Mouse (Mus musculus) CH12.LX (cell line): Measurements from ENCODE around the gene Wsb2. TPM values are rescaled to one million over a fixed set of nuclear protein-coding genes. Genes with fewer than 3 reads are reported as not detected.

Source experiments
- DNase-seq: peaks from one replicate; pipeline ENCODE4 v3.0.0-alpha.2; 2013; ENCODE audit errors: extremely low read depth
- H3K27ac ChIP-seq: 2 replicates; pipeline ENCODE4 v1.5.1; 2012; ENCODE audit warnings: low read depth, mild to moderate bottlenecking, control low read depth, moderate library complexity; ENCODE audit not compliant: insufficient read depth
- H3K27me3 ChIP-seq: replicated peaks from 2 replicates; pipeline ENCODE3; 2012; ENCODE audit warnings: inconsistent platforms
- H3K36me3 ChIP-seq, 2 experiments: replicated peaks in 1 of 2; 2 replicates each; pipeline versions ENCODE3 to v1.6.1; 2012; ENCODE audit warnings: inconsistent platforms in 1 of 2, low read length in 1 of 2, mild to moderate bottlenecking in 1 of 2, mixed read lengths in 1 of 2, moderate library complexity in 1 of 2; ENCODE audit not compliant: control insufficient read depth in 1 of 2, insufficient read depth in 1 of 2
- H3K4me1 ChIP-seq, 2 experiments: 2 replicates each; pipeline ENCODE4 v1.6.1; 2012; ENCODE audit warnings: inconsistent platforms in 1 of 2, moderate library complexity in 1 of 2; ENCODE audit not compliant: insufficient read depth in 2 of 2, control insufficient read depth in 1 of 2
- H3K4me2 ChIP-seq: 2 replicates; pipeline ENCODE4 v1.6.1; 2012; ENCODE audit warnings: low read depth, mild to moderate bottlenecking, control low read depth; ENCODE audit not compliant: poor library complexity, insufficient read depth, severe bottlenecking
- H3K4me3 ChIP-seq, 3 experiments: fragments of 150-350 bp in 1 of 3; sonication (generic) in 1 of 3; replicated peaks in 1 of 3; 2 replicates each; pipeline versions ENCODE3 to v1.5.1; 2011 to 2012; ENCODE audit warnings: low read depth in 2 of 3, low read length in 2 of 3, mild to moderate bottlenecking in 2 of 3, moderate library complexity in 2 of 3, control low read depth in 1 of 3, improper control_type of control experiment in 1 of 3, inconsistent platforms in 1 of 3, mixed read lengths in 1 of 3; ENCODE audit not compliant: poor library complexity in 1 of 3
- H3K79me2 ChIP-seq: replicated peaks from 2 replicates; pipeline ENCODE4 v1.6.1; 2012; ENCODE audit warnings: mild to moderate bottlenecking, moderate library complexity; ENCODE audit not compliant: control insufficient read depth, poor library complexity, insufficient read depth, severe bottlenecking; ENCODE audit errors: extremely low read depth
- H3K9ac ChIP-seq: 2 replicates; pipeline ENCODE4 v1.6.1; 2012; ENCODE audit warnings: low read depth, mild to moderate bottlenecking, control low read depth, moderate library complexity; ENCODE audit not compliant: insufficient read depth
- H3K9me3 ChIP-seq: replicated peaks from 2 replicates; pipeline ENCODE3; 2012; ENCODE audit warnings: low read length, inconsistent platforms, mixed read lengths
- BHLHE40 ChIP-seq: IDR thresholded peaks from 2 replicates; pipeline ENCODE4 v1.6.1; 2011; ENCODE audit warnings: mild to moderate bottlenecking, low read depth, low read length, improper control_type of control experiment
- CHD2 ChIP-seq: IDR thresholded peaks from 2 replicates; pipeline ENCODE4 v1.6.1; 2011; ENCODE audit warnings: low read length, improper control_type of control experiment
- CTCF ChIP-seq, 2 experiments: IDR thresholded peaks in 1 of 2; conservative IDR thresholded peaks in 1 of 2; 2 replicates each; pipeline ENCODE4 v1.5.1; 2011 to 2012; ENCODE audit warnings: low read depth in 2 of 2, low read length in 2 of 2, improper control_type of control experiment in 1 of 2, inconsistent platforms in 1 of 2, mild to moderate bottlenecking in 1 of 2, moderate library complexity in 1 of 2
- ELF1 ChIP-seq: IDR thresholded peaks from 2 replicates; pipeline ENCODE4 v1.6.1; 2014; ENCODE audit warnings: low read depth, mild to moderate bottlenecking, inconsistent platforms, low read length, improper control_type of control experiment
- EP300 ChIP-seq: IDR thresholded peaks from 2 replicates; pipeline ENCODE4 v1.6.1; 2011; ENCODE audit warnings: low read length, improper control_type of control experiment
- ETS1 ChIP-seq: conservative IDR thresholded peaks from 2 replicates; pipeline ENCODE4 v1.6.1; 2012; ENCODE audit warnings: low read depth, mild to moderate bottlenecking, inconsistent platforms, low read length, improper control_type of control experiment, moderate library complexity
- HCFC1 ChIP-seq: IDR thresholded peaks from 2 replicates; pipeline ENCODE4 v1.6.1; 2012; ENCODE audit warnings: low read depth, mild to moderate bottlenecking, inconsistent platforms, low read length, improper control_type of control experiment
- JUN ChIP-seq: IDR thresholded peaks from 2 replicates; pipeline ENCODE4 v1.6.1; 2011; ENCODE audit warnings: low read depth, mild to moderate bottlenecking, low read length, improper control_type of control experiment, moderate library complexity; ENCODE audit not compliant: insufficient read depth
- MAFK ChIP-seq: IDR thresholded peaks from 2 replicates; pipeline ENCODE4 v1.6.1; 2011; ENCODE audit warnings: low read length, improper control_type of control experiment; ENCODE audit not compliant: insufficient replicate concordance
- MAX ChIP-seq: IDR thresholded peaks from 2 replicates; pipeline ENCODE4 v1.6.1; 2011; ENCODE audit warnings: low read length, improper control_type of control experiment
- MEF2A ChIP-seq: IDR thresholded peaks from 2 replicates; pipeline ENCODE4 v1.6.1; 2014; ENCODE audit warnings: low read depth, mild to moderate bottlenecking, inconsistent platforms, low read length, improper control_type of control experiment, borderline replicate concordance
- MXI1 ChIP-seq: IDR thresholded peaks from 2 replicates; pipeline ENCODE4 v1.6.1; 2011; ENCODE audit warnings: mild to moderate bottlenecking, low read depth, low read length, improper control_type of control experiment
- MYC ChIP-seq: IDR thresholded peaks from 2 replicates; pipeline ENCODE4 v1.6.1; 2011; ENCODE audit warnings: low read depth, mild to moderate bottlenecking, improper control_type of control experiment, low read length
- POLR2A ChIP-seq: IDR thresholded peaks from 2 replicates; pipeline ENCODE4 v1.6.1; 2011; ENCODE audit warnings: low read depth, mild to moderate bottlenecking, improper control_type of control experiment, low read length
- RAD21 ChIP-seq: IDR thresholded peaks from 2 replicates; pipeline ENCODE4 v1.6.1; 2011; ENCODE audit warnings: low read depth, mild to moderate bottlenecking, low read length, improper control_type of control experiment, moderate library complexity
- RCOR1 ChIP-seq: conservative IDR thresholded peaks from 2 replicates; pipeline ENCODE4 v1.6.1; 2012; ENCODE audit warnings: low read depth, mild to moderate bottlenecking, inconsistent platforms, low read length, improper control_type of control experiment
- SIN3A ChIP-seq: IDR thresholded peaks from 2 replicates; pipeline ENCODE4 v1.6.1; 2012; ENCODE audit warnings: low read length, improper control_type of control experiment, inconsistent platforms
- SMC3 ChIP-seq: IDR thresholded peaks from 2 replicates; pipeline ENCODE4 v1.6.1; 2011; ENCODE audit warnings: low read depth, low read length, improper control_type of control experiment
- TCF12 ChIP-seq: IDR thresholded peaks from 2 replicates; pipeline ENCODE4 v1.6.1; 2014; ENCODE audit warnings: low read depth, mild to moderate bottlenecking, inconsistent platforms, low read length, improper control_type of control experiment
- USF1 ChIP-seq: IDR thresholded peaks from 2 replicates; pipeline ENCODE4 v1.6.1; 2014; ENCODE audit warnings: low read depth, mild to moderate bottlenecking, inconsistent platforms, low read length, improper control_type of control experiment
- USF2 ChIP-seq: conservative IDR thresholded peaks from 2 replicates; pipeline ENCODE4 v1.6.1; 2011; ENCODE audit warnings: low read depth, low read length, improper control_type of control experiment
- ZC3H11A ChIP-seq: IDR thresholded peaks from 2 replicates; pipeline ENCODE4 v1.6.1; 2012; ENCODE audit warnings: low read depth, mild to moderate bottlenecking, inconsistent platforms, low read length, improper control_type of control experiment
- ZKSCAN1 ChIP-seq: IDR thresholded peaks from 2 replicates; pipeline ENCODE4 v1.6.1; 2012; ENCODE audit warnings: low read depth, inconsistent platforms, low read length, improper control_type of control experiment, borderline replicate concordance
- ZNF384 ChIP-seq: IDR thresholded peaks from 2 replicates; pipeline ENCODE4 v1.6.1; 2012; ENCODE audit warnings: low read depth, low read length, improper control_type of control experiment, inconsistent platforms
- dilution Hi-C: fragments of 300-500 bp; cut with MboI; formaldehyde crosslinking; loops from 2 replicates; pipeline ENCODE4 v1.14.3; 2020; ENCODE audit warnings: low sequenced_read_pairs; ENCODE audit not compliant: extremely low pct_unique_long_range_greater_than_20kb, extremely low pct_ligation_motif_present
- in situ Hi-C: fragments of 300-500 bp; cut with MboI; formaldehyde crosslinking; loops from 3 replicates; pipeline ENCODE4 v1.14.3; 2019; ENCODE audit warnings: low sequenced_read_pairs, low pct_ligation_motif_present, low pct_unique_long_range_greater_than_20kb, mixed read lengths
- polyA plus RNA-seq: library from polyadenylated mRNA; unstranded; fragments of >175 nt; gene quantifications from 2 replicates; pipeline ENCODE4 v1.2.1, GENCODE M21; 2012; ENCODE audit warnings: low read depth; ENCODE audit not compliant: insufficient read length
- total RNA-seq, 2 experiments: library from RNA; depleted of rRNA; stranded (reverse); fragments of 300-350 nt in 1 of 2; fragments of >200 nt in 1 of 2; gene quantifications; 2 replicates each; pipeline ENCODE4 v1.2.3; 2012 to 2014

Gene Wsb2
- total and polyA plus RNA-seq, 3 experiments, result 36.1 to 44.2 (median 41.7) TPM

- Histone ChIP-seq H3K27me3 (no peaks in the 10 kb centered on the region), H3K36me3 (peaks cover 6 to 14% of the 10 kb centered on the region in 2 experiments), H3K9me3 (no peaks in the 10 kb centered on the region), H3K9ac (no peak overlapping the region), H3K4me1 (peaks cover 23 to 77% of the 10 kb centered on the region in 2 experiments), H3K4me3 (peak overlapping the region in 2 of 3 experiments; percentile 91 to 92), H3K4me2 (peak overlapping the region; percentile 96; the same call in 1 of the 2 replicates), H3K27ac (no peak overlapping the region), H3K79me2 (peaks cover 16% of the 10 kb centered on the region)
- in situ Hi-C loops, result no loop called here
- peak; percentile 87 for DNase-seq
- peak; percentile 46 to 78; a peak in 3 of 4 replicates for TF ChIP-seq CTCF (conservative IDR thresholded peaks at IDR 0.05 in 1 of 2, IDR thresholded peaks at IDR 0.05 in 1 of 2; ENCODE audit: low read depth in 2 of 2, low read length in 2 of 2)
- TF ChIP-seq RAD21, result peak; percentile 63
- TF ChIP-seq USF2, result peak; percentile 68
- TF ChIP-seq ZKSCAN1, result no peak
- no peak for TF ChIP-seq ZC3H11A
- TF ChIP-seq MAX, result peak; percentile 93
- peak; percentile 50; the same call in 1 of the 2 replicates for TF ChIP-seq BHLHE40
- TF ChIP-seq ETS1, result peak; percentile 44
- peak; percentile 50; the same call in 1 of the 2 replicates for TF ChIP-seq SIN3A
- TF ChIP-seq MAFK, result 0 out of 2 replicates have a peak, but pooled peaks have one; percentile 3
- TF ChIP-seq EP300, result no peak
- no peak for TF ChIP-seq ZNF384
- TF ChIP-seq MXI1, result peak; percentile 93
- TF ChIP-seq SMC3, result peak; percentile 56
- TF ChIP-seq CHD2, result no peak
- peak; percentile 14; the same call in 1 of the 2 replicates for TF ChIP-seq HCFC1
- no peak for TF ChIP-seq RCOR1
- TF ChIP-seq ELF1, result 0 out of 2 replicates have a peak, but pooled peaks have one; percentile 13
- TF ChIP-seq MEF2A, result peak; percentile 53; the same call in 1 of the 2 replicates
- TF ChIP-seq POLR2A, result no peak
- TF ChIP-seq USF1, result peak; percentile 70
- TF ChIP-seq TCF12, result peak; percentile 34; the same call in 1 of the 2 replicates
- no peak for TF ChIP-seq JUN
- TF ChIP-seq MYC, result peak; percentile 93
- dilution Hi-C loops, result no loop called here
Measured at GRCm38 (mm10) chr5:117358725-117359124, 1.6 kb downstream of the Wsb2 start.
